Mouse (Mus musculus) limb, embryonic 14.5 days (tissue): ENCODE data around the gene Ing1. TPM values are rescaled to one million over a fixed set of nuclear protein-coding genes. Genes with fewer than 3 reads are reported as not detected.

Source experiments
- ATAC-seq: fragments of 200-750 bp; cut with Nextera tagmentation; 2 replicates; pipeline ENCODE4 v1.8.0; 2017; ENCODE audit warnings: low read depth, moderate number of reproducible peaks, moderate TSS enrichment; ENCODE audit not compliant: low FRiP score
- DNase-seq: peaks from one replicate; pipeline ENCODE4 v3.0.0-alpha.2; 2015; ENCODE audit warnings: low spot score
- H3K27ac ChIP-seq: fragments of 300-500 bp; sonication (generic); replicated peaks from 2 replicates; pipeline ENCODE4 v1.5.1; 2014; ENCODE audit warnings: low read depth, mild to moderate bottlenecking, low read length, moderate library complexity, mixed read lengths
- H3K27me3 ChIP-seq: fragments of 300-500 bp; sonication (generic); 2 replicates; pipeline ENCODE4 v1.6.1; 2014; ENCODE audit warnings: low read length, mixed read lengths; ENCODE audit not compliant: control insufficient read depth, insufficient read depth
- H3K36me3 ChIP-seq: fragments of 300-500 bp; sonication (generic); 2 replicates; pipeline ENCODE4 v1.6.1; 2014; ENCODE audit warnings: mild to moderate bottlenecking, low read length, moderate library complexity, mixed read lengths; ENCODE audit not compliant: control insufficient read depth, insufficient read depth
- H3K4me1 ChIP-seq: fragments of 300-500 bp; sonication (generic); 2 replicates; pipeline ENCODE4 v1.6.1; 2014; ENCODE audit warnings: antibody characterized with exemption, low read length, mixed read lengths; ENCODE audit not compliant: control insufficient read depth, insufficient read depth
- H3K4me2 ChIP-seq: fragments of 300-500 bp; sonication (generic); replicated peaks from 2 replicates; pipeline ENCODE4 v1.6.1; 2014; ENCODE audit warnings: low read depth, mild to moderate bottlenecking, low read length, moderate library complexity; ENCODE audit not compliant: severe bottlenecking
- H3K4me3 ChIP-seq: fragments of 300-500 bp; sonication (generic); replicated peaks from 2 replicates; pipeline ENCODE4 v1.5.1; 2014; ENCODE audit warnings: low read length
- H3K9ac ChIP-seq: fragments of 300-500 bp; sonication (generic); 2 replicates; pipeline ENCODE4 v1.6.1; 2014; ENCODE audit warnings: mild to moderate bottlenecking, low read depth, low read length, moderate library complexity; ENCODE audit not compliant: severe bottlenecking
- H3K9me3 ChIP-seq: fragments of 300-500 bp; sonication (generic); 2 replicates; pipeline ENCODE4 v1.6.1; 2016; ENCODE audit warnings: low read length; ENCODE audit not compliant: control insufficient read depth
- POLR2A ChIP-seq: fragments of 200-500 bp; IDR thresholded peaks from 2 replicates; pipeline ENCODE4 v1.8.0; 2012; ENCODE audit warnings: inconsistent platforms, mild to moderate bottlenecking, moderate library complexity, borderline replicate concordance; ENCODE audit not compliant: insufficient read depth, insufficient read length; ENCODE audit errors: extremely low read depth
- WGBS: fragments of 180-500 bp; shearing (Covaris S2); extraction: QIAGEN DNeasy Blood & Tissue Kit; methylation state at CpG from one replicate; pipeline ENCODE4 v1.1.7; 2014; 5-methylcytosine and 5-hydroxymethylcytosine counted together
- polyA plus RNA-seq, 2 experiments: library from polyadenylated mRNA; depleted of rRNA in 1 of 2; stranded (reverse) in 1 of 2; unstranded in 1 of 2; fragments of >200 nt; fragmentation: Nextera tagmentation in 1 of 2; extraction: Ambion mirVana in 1 of 2; gene quantifications; 2 replicates each; pipeline versions ENCODE4 v1.2.1 to v1.2.3; 2012 to 2014

Gene Ing1
- polyA plus RNA-seq, 2 experiments: 42.9 to 63.6 TPM

GRCm38 (mm10) chr8:11591837-11592236, 36.5 kb downstream of the Ing1 start:
- 74% methylated on average over 4 of the region's 4 CpGs for WGBS
- Histone ChIP-seq H3K27ac (no peak overlapping the region), H3K36me3 (no peaks in the 10 kb centered on the region), H3K4me3 (no peak overlapping the region), H3K9me3 (no peaks in the 10 kb centered on the region), H3K9ac (no peak overlapping the region), H3K4me1 (no peaks in the 10 kb centered on the region), H3K27me3 (no peaks in the 10 kb centered on the region), H3K4me2 (no peak overlapping the region)
- DNase-seq (no peak), ATAC-seq (no peak)
- no peak for TF ChIP-seq POLR2A

DNA sequence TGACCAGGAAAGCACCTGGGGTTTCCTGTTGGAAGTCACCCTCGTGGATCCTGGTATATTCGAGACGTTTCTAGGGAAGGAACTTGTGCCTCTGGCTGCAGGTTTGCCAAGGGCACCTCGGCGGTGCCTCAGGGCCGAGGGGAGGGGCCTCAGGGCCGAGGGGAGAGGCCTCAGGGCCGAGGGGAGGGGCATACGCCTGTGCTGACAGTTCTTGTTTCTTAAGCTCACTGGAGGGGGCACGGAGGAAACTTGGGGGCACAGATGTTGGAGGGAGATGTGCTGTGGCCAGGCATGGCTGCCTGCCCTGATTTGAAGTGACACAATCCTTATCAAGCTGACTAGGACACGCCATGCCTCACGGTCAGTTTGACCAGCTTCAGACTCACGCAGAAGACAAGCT, 36.9 kb downstream of the Ing1 start:
- Histone ChIP-seq H3K4me3 (no peak overlapping the region), H3K27ac (no peak overlapping the region), H3K36me3 (no peaks in the 10 kb centered on the region), H3K4me2 (no peak overlapping the region), H3K4me1 (no peaks in the 10 kb centered on the region), H3K27me3 (no peaks in the 10 kb centered on the region), H3K9ac (no peak overlapping the region), H3K9me3 (no peaks in the 10 kb centered on the region)
- TF ChIP-seq POLR2A: no peak
- WGBS: 45% methylated on average over 13 of the region's 13 CpGs
- ATAC-seq: no peak
- no peak for DNase-seq

GRCm38 (mm10) chr8:11593222-11593884, 38.0 kb downstream of the Ing1 start:
- Histone ChIP-seq H3K27me3 (no peaks in the 10 kb centered on the region), H3K4me3 (no peak overlapping the region), H3K9me3 (no peaks in the 10 kb centered on the region), H3K36me3 (no peaks in the 10 kb centered on the region), H3K4me2 (no peak overlapping the region), H3K27ac (no peak overlapping the region), H3K4me1 (no peaks in the 10 kb centered on the region), H3K9ac (no peak overlapping the region)
- no peak for TF ChIP-seq POLR2A
- DNase-seq (no peak), ATAC-seq (no peak)
- 73% methylated on average over 12 of the region's 12 CpGs for WGBS

DNA sequence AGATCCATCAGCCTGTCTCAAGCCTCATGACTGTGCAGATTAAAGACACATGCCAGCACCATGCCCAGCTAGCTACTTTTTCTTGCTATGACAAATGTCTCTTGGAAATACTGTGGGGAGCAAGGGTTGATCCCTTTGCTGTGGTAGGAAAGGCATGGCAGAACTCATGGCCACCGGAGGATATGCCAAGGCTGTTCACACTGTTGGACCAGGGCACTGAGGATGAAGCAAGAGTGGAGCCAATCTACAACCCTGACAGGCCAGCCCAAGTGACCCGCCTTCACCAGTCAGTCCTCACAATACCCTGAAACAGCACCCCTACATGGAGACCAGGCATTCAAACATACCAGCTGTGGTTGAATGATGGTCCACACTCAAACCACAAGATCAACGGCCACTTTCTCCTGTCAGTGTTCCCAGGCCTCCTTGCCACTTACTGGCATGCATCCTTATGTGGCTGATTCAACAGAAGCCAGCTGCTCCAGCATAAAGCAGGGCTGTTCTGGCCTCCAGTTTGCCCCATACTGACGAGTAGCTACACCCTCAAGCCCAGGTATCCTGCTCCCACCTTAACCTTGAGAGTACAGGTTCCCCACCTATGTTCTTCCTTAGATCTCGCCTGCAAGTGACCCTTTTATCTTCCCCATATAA, 45.1 kb downstream of the Ing1 start:
- no peak for TF ChIP-seq POLR2A
- ATAC-seq (no peak), DNase-seq (no peak)
- Histone ChIP-seq H3K27me3 (no peaks in the 10 kb centered on the region), H3K36me3 (no peaks in the 10 kb centered on the region), H3K4me1 (no peaks in the 10 kb centered on the region), H3K9ac (no peak overlapping the region), H3K9me3 (no peaks in the 10 kb centered on the region), H3K4me2 (no peak overlapping the region), H3K27ac (no peak overlapping the region), H3K4me3 (no peak overlapping the region)
- 81% methylated on average over 5 of the region's 5 CpGs for WGBS

DNA sequence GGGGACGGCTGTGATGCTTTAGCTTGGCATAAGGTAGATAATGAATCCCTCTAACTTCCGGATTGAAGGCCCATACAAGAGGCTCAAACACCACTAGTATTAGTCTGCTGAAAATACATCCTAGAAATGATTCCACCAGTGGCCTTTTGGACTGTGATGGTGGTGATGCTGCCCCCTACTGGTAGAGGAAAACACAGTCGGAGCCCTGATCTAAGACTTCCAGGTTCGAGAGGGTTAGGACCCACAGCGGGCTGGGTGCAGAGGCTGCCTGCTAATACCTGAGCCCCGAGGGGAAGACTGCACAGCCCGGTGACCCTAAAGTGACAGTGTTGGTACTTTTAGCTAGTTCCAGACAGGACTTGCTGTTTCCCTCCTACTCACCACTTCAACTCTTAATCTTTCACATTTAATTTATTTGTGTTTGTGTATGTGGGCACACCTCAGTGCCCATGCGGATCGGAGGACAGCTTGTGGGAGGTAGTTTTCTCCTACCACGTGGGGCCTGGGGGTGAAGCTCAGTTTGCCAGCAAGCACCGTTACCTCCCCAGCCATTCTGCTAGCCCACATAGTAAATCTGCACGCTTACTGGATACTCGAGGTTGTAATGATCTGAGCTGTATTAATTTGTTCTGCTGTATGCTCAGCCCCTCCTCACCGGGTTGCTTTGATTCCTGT, 46.8 kb downstream of the Ing1 start:
- H3K27ac ChIP-seq: no peak overlapping the region
- H3K4me3 ChIP-seq: no peak overlapping the region
- no peaks in the 10 kb centered on the region for H3K4me1 ChIP-seq
- TF ChIP-seq POLR2A: no peak
- H3K4me2 ChIP-seq: no peak overlapping the region
- no peaks in the 10 kb centered on the region for H3K27me3 ChIP-seq
- no peaks in the 10 kb centered on the region for H3K36me3 ChIP-seq
- DNase-seq (peak; percentile 85), ATAC-seq (peak; percentile 75; the same call in 1 of the 2 replicates)
- no peak overlapping the region for H3K9ac ChIP-seq
- H3K9me3 ChIP-seq: no peaks in the 10 kb centered on the region
- whole genome bisulfite sequencing: 38% methylated on average over 14 of the region's 14 CpGs
